Mouse (Mus musculus) kidney, adult 2 months (tissue): ENCODE measurements around the gene Nutf2-ps1. TPM values are rescaled to one million over a fixed set of nuclear protein-coding genes. Genes with fewer than 3 reads are reported as not detected.

Source experiments
- DNase-seq: peaks from one replicate; pipeline ENCODE4 v3.0.0; 2021
- H3K27ac ChIP-seq: fragments of 200-500 bp; 2 replicates; pipeline ENCODE4 v1.5.1; 2012; ENCODE audit warnings: low read depth, low read length, control low read depth, inconsistent platforms; ENCODE audit not compliant: insufficient read depth
- H3K27me3 ChIP-seq: fragments of 200-500 bp; replicated peaks from 2 replicates; pipeline ENCODE4 v1.6.1; 2012; ENCODE audit warnings: mild to moderate bottlenecking, moderate library complexity, low read length, inconsistent platforms; ENCODE audit not compliant: control insufficient read depth, insufficient read depth
- H3K36me3 ChIP-seq: fragments of 200-500 bp; 2 replicates; pipeline ENCODE4 v1.6.1; 2012; ENCODE audit warnings: mild to moderate bottlenecking, moderate library complexity, low read length, inconsistent platforms; ENCODE audit not compliant: control insufficient read depth, insufficient read depth
- H3K4me1 ChIP-seq: fragments of 200-500 bp; 2 replicates; pipeline ENCODE4 v1.6.1; 2011; ENCODE audit warnings: low read length; ENCODE audit not compliant: control insufficient read depth, insufficient read depth
- H3K4me3 ChIP-seq: fragments of 200-500 bp; 2 replicates; pipeline ENCODE4 v1.5.1; 2011; ENCODE audit warnings: mild to moderate bottlenecking, low read depth, low read length, control low read depth; ENCODE audit not compliant: insufficient read depth
- CTCF ChIP-seq: fragments of 200-500 bp; conservative IDR thresholded peaks from 2 replicates; pipeline ENCODE4 v1.5.1; 2011; ENCODE audit warnings: low read depth, mild to moderate bottlenecking, control low read depth, low read length, moderate library complexity, mixed read lengths; ENCODE audit not compliant: insufficient read depth, insufficient read length
- POLR2A ChIP-seq: fragments of 200-500 bp; IDR thresholded peaks from one replicate; pipeline ENCODE4 v1.6.1; 2011; ENCODE audit warnings: low read depth, low read length, control low read depth
- WGBS: fragments of 180-500 bp; shearing (Covaris S2); methylation state at CpG from one replicate; pipeline ENCODE4 v1.1.7; 2018; 5-methylcytosine and 5-hydroxymethylcytosine counted together
- polyA plus RNA-seq: library from polyadenylated mRNA; depleted of rRNA; stranded (reverse); fragments of >200 nt; gene quantifications from 2 replicates; pipeline ENCODE4 v1.2.3, GENCODE M21; 2012

The Nutf2-ps1 gene
- polyA plus RNA-seq, 1 experiment = 96.4 TPM

DNA sequence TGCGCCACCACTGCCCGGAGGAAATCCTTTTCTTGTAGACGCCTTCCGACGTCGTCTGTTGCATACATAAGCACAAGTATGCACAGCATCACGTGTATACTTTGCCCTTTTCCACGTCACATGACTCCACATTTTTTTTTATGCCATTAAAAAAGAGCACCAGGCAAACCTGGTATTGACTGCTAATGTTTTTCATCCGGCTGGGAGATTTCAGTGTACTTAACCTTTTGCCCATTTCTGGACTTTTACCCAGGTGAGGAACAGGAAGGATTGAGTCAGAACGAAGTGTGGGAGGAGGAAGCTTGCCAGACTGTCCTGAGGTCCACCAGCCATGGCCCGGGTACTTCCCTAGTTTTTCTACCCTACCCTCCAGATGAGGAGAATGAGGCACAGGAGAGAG is 34.5 kb downstream of the Nutf2-ps1 start:
- H3K4me1 ChIP-seq = peaks cover 5% of the 10 kb centered on the region; the same call in 1 of the 2 replicates
- no peaks in the 10 kb centered on the region for H3K36me3 ChIP-seq
- no peaks in the 10 kb centered on the region for H3K27me3 ChIP-seq
- no peak overlapping the region for H3K4me3 ChIP-seq
- peak; percentile 84 for DNase-seq
- no peak for TF ChIP-seq POLR2A
- TF ChIP-seq CTCF = no peak
- 52% methylated on average over 11 of the region's 11 CpGs for WGBS
- H3K27ac ChIP-seq = peak overlapping the region; percentile 76

DNA sequence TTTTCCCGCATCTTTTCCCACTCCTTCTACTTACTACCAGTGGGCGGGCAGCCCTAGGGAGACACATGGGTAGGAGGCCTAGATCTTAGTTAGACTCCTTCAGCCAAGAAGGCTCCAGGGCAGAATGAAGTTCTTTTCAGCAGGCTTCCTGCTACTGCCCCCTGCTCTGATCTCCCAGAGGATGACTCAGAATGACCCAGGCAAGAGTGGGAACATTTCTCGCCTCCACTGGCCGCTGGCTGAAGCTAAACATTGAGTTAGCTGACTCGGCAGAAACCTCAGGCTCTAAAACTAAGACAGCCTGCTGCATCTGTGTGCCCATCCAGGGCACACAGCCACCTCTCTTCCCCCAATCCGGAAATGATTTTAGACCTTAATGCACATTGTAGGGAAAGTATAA is 36.1 kb downstream of the Nutf2-ps1 start:
- H3K4me3 ChIP-seq = no peak overlapping the region
- no peaks in the 10 kb centered on the region for H3K36me3 ChIP-seq
- peaks cover 5% of the 10 kb centered on the region; the same call in 1 of the 2 replicates for H3K4me1 ChIP-seq
- peak; percentile 28 for DNase-seq
- TF ChIP-seq CTCF (no peak), POLR2A (no peak)
- no peak overlapping the region for H3K27ac ChIP-seq
- WGBS = 51% methylated on average over 6 of the region's 6 CpGs
- H3K27me3 ChIP-seq = no peaks in the 10 kb centered on the region

DNA sequence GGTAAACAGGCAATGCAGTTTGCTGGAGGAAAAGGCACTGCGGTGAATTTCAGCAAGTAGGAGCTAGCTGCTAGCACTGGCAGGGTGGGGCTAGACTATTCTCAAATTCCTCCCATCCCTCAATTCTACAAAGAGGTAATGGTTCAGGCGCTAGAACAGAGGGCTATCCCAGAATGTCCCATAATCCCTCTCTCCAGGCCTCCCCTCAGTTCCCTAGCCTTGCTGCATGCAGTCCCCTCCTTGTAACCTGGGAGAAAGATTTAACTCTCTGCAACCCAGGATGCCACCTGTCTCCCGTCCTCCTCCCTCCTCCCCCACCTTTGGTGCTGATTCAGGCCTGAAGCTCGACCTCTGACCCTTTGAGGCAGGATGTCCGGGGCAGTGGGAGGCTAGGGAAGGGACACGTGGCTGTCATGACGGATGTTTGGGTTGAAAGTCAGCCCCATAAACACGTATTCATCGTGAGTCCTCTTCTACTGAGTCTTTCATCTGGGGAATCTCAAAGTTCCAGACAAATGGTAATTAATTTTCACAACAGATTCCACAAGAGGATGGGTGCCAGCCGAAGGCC is 36.6 kb downstream of the Nutf2-ps1 start:
- peaks cover 5% of the 10 kb centered on the region; the same call in 1 of the 2 replicates for H3K4me1 ChIP-seq
- H3K27ac ChIP-seq = no peak overlapping the region
- no peaks in the 10 kb centered on the region for H3K27me3 ChIP-seq
- 53% methylated on average over 10 of the region's 10 CpGs for WGBS
- DNase-seq = no peak
- H3K4me3 ChIP-seq = no peak overlapping the region
- TF ChIP-seq CTCF (no peak), POLR2A (no peak)
- no peaks in the 10 kb centered on the region for H3K36me3 ChIP-seq

DNA sequence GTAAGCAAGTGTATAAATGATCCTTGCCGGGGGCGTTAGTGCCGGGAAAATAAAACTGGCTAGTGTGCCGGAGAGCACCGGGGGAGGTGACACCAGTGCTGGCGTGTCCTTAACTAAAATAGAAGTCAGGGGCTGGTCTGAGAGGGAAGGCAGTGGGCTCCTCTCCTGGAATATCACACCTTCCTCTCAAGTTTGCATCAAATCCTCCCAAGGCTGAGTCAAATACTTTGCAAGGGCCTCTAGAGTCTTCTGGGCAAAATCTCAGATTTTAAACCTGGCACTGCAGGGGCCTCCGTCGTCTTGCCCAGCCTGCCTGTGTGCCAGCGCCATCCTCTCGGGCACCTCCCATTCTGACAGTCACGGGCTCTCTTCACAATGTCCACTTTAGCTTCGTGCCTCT is 37.9 kb downstream of the Nutf2-ps1 start:
- H3K4me1 ChIP-seq = peaks cover 5% of the 10 kb centered on the region; the same call in 1 of the 2 replicates
- TF ChIP-seq POLR2A = no peak
- TF ChIP-seq CTCF = no peak
- 73% methylated on average over 12 of the region's 12 CpGs for WGBS
- no peak for DNase-seq
- H3K4me3 ChIP-seq = no peak overlapping the region
- no peak overlapping the region for H3K27ac ChIP-seq
- no peaks in the 10 kb centered on the region for H3K27me3 ChIP-seq
- no peaks in the 10 kb centered on the region for H3K36me3 ChIP-seq

DNA sequence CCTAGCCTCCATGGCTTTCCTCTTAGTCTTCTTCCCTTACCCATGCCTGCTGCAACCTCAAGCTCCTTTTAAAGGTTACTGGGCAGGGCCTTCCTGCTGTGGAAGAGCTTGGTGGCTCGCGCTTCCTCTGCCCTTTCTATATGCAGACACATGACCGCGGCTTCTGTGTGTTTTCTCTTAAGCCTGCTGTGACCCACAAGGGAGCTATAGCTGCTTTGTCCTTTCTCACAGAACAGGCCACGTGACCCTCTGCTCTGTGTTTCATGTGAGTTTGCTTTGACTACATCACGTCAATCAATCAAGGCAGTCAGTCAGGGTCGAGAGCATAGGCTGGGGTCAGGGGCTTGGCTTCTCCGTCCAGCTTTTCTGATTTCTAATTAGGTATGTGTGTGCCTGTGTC is 41.3 kb downstream of the Nutf2-ps1 start:
- DNase-seq = no peak
- TF ChIP-seq CTCF (no peak), POLR2A (no peak)
- H3K27ac ChIP-seq = no peak overlapping the region
- no peaks in the 10 kb centered on the region for H3K27me3 ChIP-seq
- H3K4me3 ChIP-seq = no peak overlapping the region
- no peaks in the 10 kb centered on the region for H3K4me1 ChIP-seq
- WGBS = 73% methylated on average over 8 of the region's 8 CpGs
- no peaks in the 10 kb centered on the region for H3K36me3 ChIP-seq

DNA sequence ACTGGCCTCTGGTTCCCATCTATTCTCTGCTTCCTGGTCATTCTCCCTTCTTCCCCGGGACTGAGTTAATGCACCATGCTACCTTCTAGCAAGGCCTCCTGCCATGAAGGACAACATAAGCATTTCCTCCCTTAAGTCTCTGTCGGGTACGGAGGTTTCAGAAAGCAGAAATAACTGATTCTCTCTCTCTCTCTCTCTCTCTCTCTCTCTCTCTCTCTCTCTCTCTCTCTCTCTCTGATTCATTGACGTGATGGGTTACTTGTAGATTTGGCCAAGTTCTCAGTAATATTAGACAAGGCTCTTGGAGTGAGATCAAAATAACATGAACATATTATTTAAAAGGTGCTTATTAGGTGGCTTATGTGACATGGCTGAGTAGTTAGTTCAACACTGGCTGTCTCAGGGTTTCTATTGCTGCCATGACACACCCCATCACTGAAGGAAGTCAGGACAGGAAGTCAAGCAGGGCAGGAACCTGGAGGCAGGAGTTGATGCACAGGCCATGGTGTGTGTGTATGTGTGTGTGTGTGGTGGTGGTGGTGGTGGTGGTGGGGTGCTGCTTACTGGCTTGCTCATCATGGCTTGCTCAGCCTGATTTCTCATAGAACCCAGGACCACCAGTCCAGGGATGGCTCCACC is 43.8 kb downstream of the Nutf2-ps1 start:
- no peaks in the 10 kb centered on the region for H3K36me3 ChIP-seq
- no peak overlapping the region for H3K27ac ChIP-seq
- 63% methylated on average over 4 of the region's 4 CpGs for WGBS
- DNase-seq = no peak
- no peak for TF ChIP-seq CTCF
- TF ChIP-seq POLR2A = no peak
- no peaks in the 10 kb centered on the region for H3K4me1 ChIP-seq
- H3K27me3 ChIP-seq = no peaks in the 10 kb centered on the region
- no peak overlapping the region for H3K4me3 ChIP-seq

DNA sequence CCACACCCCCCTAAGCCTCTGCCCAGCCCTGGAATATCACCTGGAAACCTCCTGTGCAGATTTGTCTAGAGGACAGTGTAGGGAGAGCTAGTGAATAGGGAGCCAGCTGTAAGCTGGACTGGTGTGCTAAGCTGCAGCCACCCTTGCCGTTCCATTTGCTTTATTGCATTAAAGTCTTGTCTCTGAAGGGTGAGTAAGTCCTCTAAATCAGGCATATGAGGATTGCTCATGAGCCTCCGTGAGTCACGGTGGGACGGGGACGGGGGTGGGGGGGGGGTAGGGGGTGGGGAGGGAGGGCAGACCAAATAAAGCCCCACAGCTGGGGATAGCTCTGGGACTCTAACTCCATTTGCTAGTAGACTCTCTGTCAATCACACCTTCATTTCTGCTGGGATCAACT is 45.3 kb downstream of the Nutf2-ps1 start:
- H3K4me1 ChIP-seq = no peaks in the 10 kb centered on the region
- no peak for DNase-seq
- 37% methylated on average over 5 of the region's 5 CpGs for WGBS
- H3K36me3 ChIP-seq = no peaks in the 10 kb centered on the region
- no peak for TF ChIP-seq CTCF
- no peak for TF ChIP-seq POLR2A
- no peak overlapping the region for H3K27ac ChIP-seq
- H3K27me3 ChIP-seq = no peaks in the 10 kb centered on the region
- no peak overlapping the region for H3K4me3 ChIP-seq
